17 mouse cellular contexts compared by ENCODE assay signal in genomic region chr3:138832827-138833517, GRCm38 (mm10).
DNase-seq lines count a peak whose midpoint lies in the region; ATAC-seq and TF ChIP-seq lines count a peak whose summit lies in the region.
"Had no signal": no experiment of that assay in that cellular context is flagged by ENCODE, and none has a peak within 500 bp of the region (broad histone marks: within the 10 kb centered on the region; RNA-seq: fewer than 3 reads in every experiment).

No protein-coding gene starts in this region.

- H3K27me3 ChIP-seq in forebrain, embryonic 13.5 days, result no peaks in the 10 kb centered on the region
- H3K27me3 ChIP-seq in forebrain, embryonic 11.5 days (ENCODE audit: control insufficient read depth, insufficient read depth, low read length), result no peaks in the 10 kb centered on the region
- H3K27me3 ChIP-seq in lung, embryonic 14.5 days (ENCODE audit: insufficient read depth, low read length), result no peaks in the 10 kb centered on the region
- no peaks in the 10 kb centered on the region for H3K27me3 ChIP-seq in hindbrain, embryonic 16.5 days (replicated peaks; ENCODE audit: control insufficient read depth, insufficient read depth, low read length)
- H3K27me3 ChIP-seq: embryonic facial prominence, embryonic 15.5 days; liver, embryonic 13.5 days; midbrain, embryonic 15.5 days; neural tube, embryonic 13.5 days had no signal

- no peaks in the 10 kb centered on the region for H3K9me3 ChIP-seq in forebrain, embryonic 13.5 days (replicated peaks)
- no peaks in the 10 kb centered on the region for H3K9me3 ChIP-seq in forebrain, embryonic 11.5 days (ENCODE audit: control insufficient read depth, low read length)
- H3K9me3 ChIP-seq in lung, embryonic 14.5 days (ENCODE audit: low read depth, low read length), result no peaks in the 10 kb centered on the region
- H3K9me3 ChIP-seq in hindbrain, embryonic 16.5 days (ENCODE audit: control insufficient read depth, low read length), result no peaks in the 10 kb centered on the region
- H3K9me3 ChIP-seq: embryonic facial prominence, embryonic 15.5 days; liver, embryonic 13.5 days; midbrain, embryonic 15.5 days; neural tube, embryonic 13.5 days had no signal

- no peaks in the 10 kb centered on the region for H3K36me3 ChIP-seq in forebrain, embryonic 13.5 days (ENCODE audit: poor library complexity, severe bottlenecking)
- no peaks in the 10 kb centered on the region for H3K36me3 ChIP-seq in forebrain, embryonic 11.5 days (ENCODE audit: control insufficient read depth, insufficient read depth, low read length)
- H3K36me3 ChIP-seq in lung, embryonic 14.5 days (ENCODE audit: insufficient read depth), result no peaks in the 10 kb centered on the region
- no peaks in the 10 kb centered on the region for H3K36me3 ChIP-seq in hindbrain, embryonic 16.5 days (ENCODE audit: control insufficient read depth, insufficient read depth, low read length)
- H3K36me3 ChIP-seq: embryonic facial prominence, embryonic 15.5 days; liver, embryonic 13.5 days; midbrain, embryonic 15.5 days; neural tube, embryonic 13.5 days had no signal

- DNase-seq in forebrain, embryonic 11.5 days (ENCODE audit: low spot score), result no peak
- DNase-seq in lung, embryonic 14.5 days, result peak; percentile 36
- DNase-seq in lung, postnatal 36 days, result no peak
- DNase-seq in kidney, postnatal 4 days, result peak; percentile 33 to 42
- DNase-seq in heart, postnatal 25 days (ENCODE audit: low spot score), result no peak
- DNase-seq in adrenal gland, postnatal 4 days (ENCODE audit: low spot score in 2 of 2), result no peak
- DNase-seq: adrenal gland, postnatal 14 days; heart, adult 11 months; heart, postnatal 10 days; liver, embryonic 13.5 days; lung, postnatal 4 days; right cerebral cortex, adult 18-20 months had no signal

- H3K27ac ChIP-seq in forebrain, embryonic 13.5 days, result no peak overlapping the region
- H3K27ac ChIP-seq in forebrain, embryonic 11.5 days (ENCODE audit: low read depth, low read length), result no peak overlapping the region
- peak overlapping the region; percentile 54; the same call in 1 of the 2 replicates for H3K27ac ChIP-seq in lung, embryonic 14.5 days (ENCODE audit: low read depth)
- H3K27ac ChIP-seq in hindbrain, embryonic 16.5 days (ENCODE audit: low read depth, low read length), result peak overlapping the region; percentile 59; the same call in 1 of the 2 replicates
- H3K27ac ChIP-seq: embryonic facial prominence, embryonic 15.5 days; liver, embryonic 13.5 days; midbrain, embryonic 15.5 days; neural tube, embryonic 13.5 days had no signal

- intact Hi-C loops in heart, postnatal 25 days (cut with DNase I), result loop anchor here (10.0 kb wide), 1 partner anchor 188 kb away; no protein-coding TSS in a partner anchor

- WGBS in forebrain, embryonic 13.5 days, result 82% methylated on average over 9 of the region's 9 CpGs
- 92% methylated on average over 9 of the region's 9 CpGs for WGBS in forebrain, embryonic 11.5 days
- 71% methylated on average over 9 of the region's 9 CpGs for WGBS in lung, embryonic 14.5 days
- WGBS in hindbrain, embryonic 16.5 days, result 67% methylated on average over 9 of the region's 9 CpGs

- H3K4me1 ChIP-seq in forebrain, embryonic 13.5 days, result peaks cover 8% of the 10 kb centered on the region; the same call in 1 of the 2 replicates
- H3K4me1 ChIP-seq in forebrain, embryonic 11.5 days (replicated peaks; ENCODE audit: control insufficient read depth, insufficient read depth, low read length), result no peaks in the 10 kb centered on the region
- H3K4me1 ChIP-seq in lung, embryonic 14.5 days (ENCODE audit: insufficient read depth), result no peaks in the 10 kb centered on the region
- peaks cover 4% of the 10 kb centered on the region for H3K4me1 ChIP-seq in hindbrain, embryonic 16.5 days (ENCODE audit: control insufficient read depth, insufficient read depth, low read depth, low read length)
- H3K4me1 ChIP-seq: liver, embryonic 13.5 days; midbrain, embryonic 15.5 days had no signal

- ATAC-seq in forebrain, embryonic 13.5 days, result peak; percentile 76
- ATAC-seq in forebrain, embryonic 11.5 days (replicated peaks; ENCODE audit: low FRiP score), result no peak
- ATAC-seq in lung, embryonic 14.5 days (ENCODE audit: insufficient read depth), result 0 out of 2 replicates have a peak, but pooled peaks have one; percentile 38
- peak; percentile 70; the same call in 1 of the 2 replicates for ATAC-seq in hindbrain, embryonic 16.5 days
- ATAC-seq: midbrain, embryonic 15.5 days had no signal

- H3K4me3 ChIP-seq in forebrain, embryonic 13.5 days, result no peak overlapping the region
- no peak overlapping the region for H3K4me3 ChIP-seq in forebrain, embryonic 11.5 days (ENCODE audit: low read depth, low read length)
- H3K4me3 ChIP-seq in lung, embryonic 14.5 days (ENCODE audit: low read depth, low read length), result no peak overlapping the region
- H3K4me3 ChIP-seq in hindbrain, embryonic 16.5 days (ENCODE audit: low read length), result no peak overlapping the region
- H3K4me3 ChIP-seq: embryonic facial prominence, embryonic 15.5 days; liver, embryonic 13.5 days; midbrain, embryonic 15.5 days; neural tube, embryonic 13.5 days had no signal

- H3K4me2 ChIP-seq in forebrain, embryonic 13.5 days, result no peak overlapping the region
- no peak overlapping the region for H3K4me2 ChIP-seq in forebrain, embryonic 11.5 days (ENCODE audit: low read depth, low read length, severe bottlenecking)
- H3K4me2 ChIP-seq in lung, embryonic 14.5 days, result no peak overlapping the region
- H3K4me2 ChIP-seq in hindbrain, embryonic 16.5 days (ENCODE audit: low read length), result no peak overlapping the region
- H3K4me2 ChIP-seq: embryonic facial prominence, embryonic 15.5 days; liver, embryonic 13.5 days; midbrain, embryonic 15.5 days; neural tube, embryonic 13.5 days had no signal

- no peak for TF ChIP-seq CTCF in lung, embryonic 14.5 days (IDR thresholded peaks at IDR 0.05; ENCODE audit: low read depth)

- H3K9ac ChIP-seq in forebrain, embryonic 13.5 days, result no peak overlapping the region
- no peak overlapping the region for H3K9ac ChIP-seq in forebrain, embryonic 11.5 days (ENCODE audit: low read length)
- H3K9ac ChIP-seq in lung, embryonic 14.5 days, result no peak overlapping the region
- H3K9ac ChIP-seq in hindbrain, embryonic 16.5 days (ENCODE audit: low read depth, low read length), result no peak overlapping the region
- H3K9ac ChIP-seq: embryonic facial prominence, embryonic 15.5 days; liver, embryonic 13.5 days; midbrain, embryonic 15.5 days; neural tube, embryonic 13.5 days had no signal

Comparison
In these comparisons a context has a peak if more than half of its experiments do, and no peak if none do; other contexts are left out.
1. DNase-seq: peak in lung, embryonic 14.5 days (single experiment) and kidney, postnatal 4 days (2 of 2); none in forebrain, embryonic 11.5 days (single experiment), lung, postnatal 36 days (single experiment), heart, postnatal 25 days (single experiment) and adrenal gland, postnatal 4 days (0 of 2).
2. H3K27ac ChIP-seq: peak in lung, embryonic 14.5 days (single experiment) and hindbrain, embryonic 16.5 days (single experiment); none in forebrain, embryonic 13.5 days (single experiment) and forebrain, embryonic 11.5 days (single experiment).